Mouse (Mus musculus) limb, embryonic 13.5 days (tissue): ENCODE measurements at regions not wholly inside any gene's neighbourhood (a gene's known extent, or its start where the extent isn't known, plus 50 kb on each side); places are given as distances from the start of the nearest gene placed in this dataset.

Source experiments
- ATAC-seq: fragments of 200-750 bp; cut with Nextera tagmentation; 2 replicates; pipeline ENCODE4 v1.8.0; 2017; ENCODE audit warnings: low read depth, moderate number of reproducible peaks, moderate TSS enrichment; ENCODE audit not compliant: low FRiP score
- H3K27ac ChIP-seq: fragments of 300-500 bp; sonication (generic); 2 replicates; pipeline ENCODE4 v1.5.1; 2015; ENCODE audit warnings: inconsistent platforms, mild to moderate bottlenecking, moderate library complexity
- H3K27me3 ChIP-seq: fragments of 300-500 bp; sonication (generic); 2 replicates; pipeline ENCODE4 v1.6.1; 2015; ENCODE audit warnings: mild to moderate bottlenecking, inconsistent platforms
- H3K36me3 ChIP-seq: fragments of 300-500 bp; sonication (generic); 2 replicates; pipeline ENCODE4 v1.6.1; 2015; ENCODE audit warnings: inconsistent platforms, mild to moderate bottlenecking, moderate library complexity
- H3K4me1 ChIP-seq: fragments of 300-500 bp; sonication (generic); 2 replicates; pipeline ENCODE4 v1.6.1; 2015; ENCODE audit warnings: inconsistent platforms
- H3K4me2 ChIP-seq: fragments of 300-500 bp; sonication (generic); replicated peaks from 2 replicates; pipeline ENCODE4 v1.6.1; 2015; ENCODE audit warnings: inconsistent platforms, mild to moderate bottlenecking, moderate library complexity
- H3K4me3 ChIP-seq: fragments of 300-500 bp; sonication (generic); 2 replicates; pipeline ENCODE4 v1.5.1; 2015; ENCODE audit warnings: moderate library complexity, mild to moderate bottlenecking, inconsistent platforms
- H3K9ac ChIP-seq: fragments of 300-500 bp; sonication (generic); 2 replicates; pipeline ENCODE4 v1.6.1; 2015; ENCODE audit warnings: mild to moderate bottlenecking, inconsistent platforms
- H3K9me3 ChIP-seq: fragments of 300-500 bp; sonication (generic); 2 replicates; pipeline ENCODE4 v1.6.1; 2016; ENCODE audit warnings: inconsistent platforms
- WGBS: fragments of 180-500 bp; shearing (Covaris S2); methylation state at CpG from one replicate; pipeline ENCODE4 v1.1.7; 2015; 5-methylcytosine and 5-hydroxymethylcytosine counted together

DNA sequence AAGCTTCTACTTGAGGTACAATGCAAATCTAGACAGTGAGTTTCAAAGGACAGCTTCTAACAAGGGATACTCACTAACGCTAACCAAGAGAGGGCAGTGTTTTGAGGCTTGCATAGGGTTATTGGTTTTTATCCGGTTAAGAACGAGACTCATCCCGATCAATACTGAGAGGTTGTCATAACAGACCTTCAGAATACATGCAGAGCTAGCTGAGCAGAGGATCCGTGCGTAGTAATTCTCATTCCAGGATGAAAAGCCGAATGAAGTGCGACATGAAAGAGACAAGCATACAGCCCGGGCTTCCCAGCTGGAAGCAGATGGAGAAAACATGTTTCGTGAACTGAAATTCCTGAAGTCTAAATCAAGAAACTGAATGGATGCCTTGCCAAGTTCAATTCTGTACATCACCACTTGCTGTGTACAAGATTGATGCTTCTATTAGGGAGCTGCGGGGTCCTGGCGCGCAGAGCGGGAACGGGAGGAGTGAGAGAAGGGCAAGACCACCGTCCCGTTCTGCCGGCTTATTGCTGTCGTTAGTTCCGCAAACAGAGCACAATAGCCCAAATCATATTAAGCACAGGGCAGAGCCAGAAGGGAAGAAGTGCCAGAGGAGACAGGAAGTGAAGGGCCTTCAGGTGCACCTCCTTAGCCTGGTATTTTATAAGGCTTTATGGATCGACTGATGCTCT lies 65.4 kb upstream of the Tes start:
- Histone ChIP-seq H3K27ac (no peak overlapping the region; the same call in 1 of the 2 replicates), H3K9me3 (no peaks in the 10 kb centered on the region), H3K36me3 (no peaks in the 10 kb centered on the region), H3K27me3 (no peaks in the 10 kb centered on the region), H3K4me2 (peak overlapping the region; percentile 19; the same call in 1 of the 2 replicates), H3K9ac (no peak overlapping the region), H3K4me3 (no peak overlapping the region), H3K4me1 (peaks cover 10% of the 10 kb centered on the region)
- no peak; the same call in 1 of the 2 replicates for ATAC-seq
- WGBS = 61% methylated on average over 21 of the region's 21 CpGs

DNA sequence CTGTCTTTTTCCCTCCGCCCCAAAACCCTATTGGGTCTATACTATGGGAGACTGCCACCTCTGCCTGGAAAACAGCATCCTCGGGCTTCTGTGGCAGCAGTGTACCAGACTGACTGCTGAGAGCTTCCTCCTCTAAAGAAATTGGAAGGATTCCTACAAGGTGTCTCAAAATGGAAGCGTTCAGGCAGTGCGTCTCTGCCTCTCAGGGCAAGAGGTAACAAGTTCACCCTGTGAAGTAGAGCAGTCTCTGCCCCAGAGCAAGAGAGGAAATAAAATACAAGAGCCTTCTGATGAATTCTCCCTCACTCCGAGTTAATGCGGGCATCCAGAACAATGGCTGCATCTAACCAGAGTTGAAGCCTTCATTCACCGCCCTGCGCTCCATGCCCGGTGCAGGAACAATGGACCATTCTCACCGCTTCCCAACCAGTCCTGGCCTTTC lies 69.4 kb upstream of the Tes start:
- H3K4me2 ChIP-seq = no peak overlapping the region
- no peaks in the 10 kb centered on the region for H3K27me3 ChIP-seq
- no peaks in the 10 kb centered on the region for H3K9me3 ChIP-seq
- H3K27ac ChIP-seq = no peak overlapping the region
- H3K9ac ChIP-seq = no peak overlapping the region
- ATAC-seq = no peak
- no peaks in the 10 kb centered on the region for H3K36me3 ChIP-seq
- H3K4me3 ChIP-seq = no peak overlapping the region
- H3K4me1 ChIP-seq = peaks cover 6% of the 10 kb centered on the region; the same call in 1 of the 2 replicates
- 51% methylated on average over 10 of the region's 10 CpGs for WGBS

DNA sequence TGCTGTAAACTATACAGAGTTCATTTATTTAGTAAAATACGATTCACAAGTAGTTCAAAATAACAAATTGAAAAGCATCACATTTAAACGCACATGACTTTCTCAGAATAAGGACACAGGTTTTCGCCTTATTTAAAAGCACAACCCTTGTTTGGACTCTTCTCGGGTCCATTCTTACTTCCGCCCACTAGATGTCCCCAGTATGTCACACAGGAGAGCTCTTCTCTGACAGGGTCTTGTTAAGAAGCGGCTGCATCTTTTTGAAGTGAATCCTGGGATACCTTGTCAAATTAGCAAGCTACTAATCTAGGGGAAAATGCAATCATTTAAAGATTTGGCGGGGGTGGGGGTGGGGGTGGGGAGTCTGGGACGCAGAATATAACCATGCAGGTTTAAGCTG lies 70.2 kb upstream of the Tes start:
- H3K4me3 ChIP-seq = no peak overlapping the region
- H3K27me3 ChIP-seq = no peaks in the 10 kb centered on the region
- H3K4me1 ChIP-seq = peaks cover 2% of the 10 kb centered on the region; the same call in 1 of the 2 replicates
- H3K9me3 ChIP-seq = no peaks in the 10 kb centered on the region
- WGBS = 10% methylated on average over 8 of the region's 8 CpGs
- ATAC-seq = no peak
- no peak overlapping the region for H3K27ac ChIP-seq
- no peaks in the 10 kb centered on the region for H3K36me3 ChIP-seq
- no peak overlapping the region for H3K4me2 ChIP-seq
- H3K9ac ChIP-seq = no peak overlapping the region

DNA sequence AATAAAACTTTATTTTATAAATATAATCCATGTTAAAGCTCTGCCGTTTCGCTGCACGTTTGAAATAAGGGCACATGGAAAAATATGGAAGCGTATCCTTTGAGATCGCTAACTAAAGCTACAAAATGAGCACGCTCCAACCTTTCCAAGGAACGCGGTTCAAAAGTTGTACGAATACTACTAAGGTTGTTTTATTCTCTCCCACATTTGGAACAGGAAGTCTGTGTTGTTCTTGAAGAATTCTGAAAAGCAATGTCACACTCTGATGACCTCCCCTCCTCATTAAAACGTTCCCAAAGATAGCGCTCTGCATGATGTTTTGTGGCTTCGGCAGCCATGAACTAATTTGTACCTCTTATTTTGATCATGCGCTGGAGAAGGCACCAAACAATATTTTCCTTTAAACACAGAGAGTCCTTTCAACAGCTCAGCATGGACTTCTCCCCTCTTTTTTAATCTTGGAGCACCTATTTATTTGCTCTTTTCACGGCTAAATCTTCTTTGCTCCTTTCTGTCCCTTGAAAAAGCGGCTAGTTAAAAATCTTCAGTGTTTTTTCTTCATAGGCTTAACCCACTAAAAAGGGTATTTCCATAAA lies 72.9 kb upstream of the Tes start:
- 61% methylated on average over 15 of the region's 15 CpGs for WGBS
- no peak for ATAC-seq
- Histone ChIP-seq H3K27me3 (no peaks in the 10 kb centered on the region), H3K4me2 (peak overlapping the region; percentile 34; the same call in 1 of the 2 replicates), H3K4me1 (no peaks in the 10 kb centered on the region), H3K4me3 (no peak overlapping the region), H3K36me3 (no peaks in the 10 kb centered on the region), H3K27ac (no peak overlapping the region), H3K9me3 (no peaks in the 10 kb centered on the region), H3K9ac (no peak overlapping the region)

GRCm38 (mm10) chr6:16978206-16978505 lies 79.9 kb upstream of the Tfec start:
- Histone ChIP-seq H3K9ac (no peak overlapping the region), H3K27me3 (no peaks in the 10 kb centered on the region), H3K9me3 (no peaks in the 10 kb centered on the region), H3K36me3 (no peaks in the 10 kb centered on the region), H3K27ac (no peak overlapping the region), H3K4me3 (no peak overlapping the region), H3K4me1 (peaks cover 12% of the 10 kb centered on the region; the same call in 1 of the 2 replicates), H3K4me2 (no peak overlapping the region)
- 24% methylated on average over 3 of the region's 3 CpGs for WGBS
- no peak for ATAC-seq

DNA sequence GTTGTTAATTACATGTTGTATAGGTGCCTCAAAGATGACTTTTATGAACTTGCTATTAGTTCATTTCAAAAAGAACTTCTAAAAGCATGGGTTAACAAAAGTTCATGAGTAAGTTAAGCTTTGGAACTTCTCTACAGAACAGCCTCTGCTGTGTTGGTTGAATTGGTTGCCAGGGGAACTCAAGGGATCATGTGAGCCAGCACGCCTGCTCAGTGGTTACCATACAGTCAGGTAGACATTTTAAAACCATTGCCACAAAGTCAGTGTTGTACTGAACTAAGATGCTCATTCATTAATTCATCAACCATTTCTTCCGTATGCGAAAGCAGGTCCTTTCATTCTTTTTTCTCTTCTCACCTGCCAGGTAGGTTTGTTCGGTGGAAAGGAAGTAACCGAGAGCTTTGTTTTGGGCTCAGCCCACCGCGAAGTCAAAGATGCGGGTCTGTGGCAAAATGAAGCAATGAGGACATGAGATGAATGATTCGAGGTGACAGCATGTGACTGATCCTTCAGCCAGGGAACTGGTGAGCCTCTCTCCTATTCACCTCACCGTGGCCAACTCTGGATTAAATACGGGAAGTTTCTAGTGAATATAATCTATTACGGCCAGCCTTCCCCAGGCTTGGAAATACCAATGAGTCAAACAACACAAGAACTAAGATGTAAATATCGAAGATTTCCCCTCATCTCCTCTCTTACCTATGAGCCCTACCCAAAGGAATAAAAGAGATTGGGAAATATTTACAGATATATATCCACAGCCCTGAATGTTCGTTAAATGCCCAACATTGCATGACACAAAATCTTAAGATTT lies 79.4 kb upstream of the Tfec start:
- H3K36me3 ChIP-seq = no peaks in the 10 kb centered on the region
- no peak overlapping the region for H3K4me2 ChIP-seq
- peaks cover 12% of the 10 kb centered on the region; the same call in 1 of the 2 replicates for H3K4me1 ChIP-seq
- no peaks in the 10 kb centered on the region for H3K27me3 ChIP-seq
- no peak overlapping the region for H3K27ac ChIP-seq
- no peak overlapping the region for H3K9ac ChIP-seq
- ATAC-seq = no peak
- H3K4me3 ChIP-seq = no peak overlapping the region
- WGBS = 71% methylated on average over 14 of the region's 14 CpGs
- H3K9me3 ChIP-seq = no peaks in the 10 kb centered on the region

DNA sequence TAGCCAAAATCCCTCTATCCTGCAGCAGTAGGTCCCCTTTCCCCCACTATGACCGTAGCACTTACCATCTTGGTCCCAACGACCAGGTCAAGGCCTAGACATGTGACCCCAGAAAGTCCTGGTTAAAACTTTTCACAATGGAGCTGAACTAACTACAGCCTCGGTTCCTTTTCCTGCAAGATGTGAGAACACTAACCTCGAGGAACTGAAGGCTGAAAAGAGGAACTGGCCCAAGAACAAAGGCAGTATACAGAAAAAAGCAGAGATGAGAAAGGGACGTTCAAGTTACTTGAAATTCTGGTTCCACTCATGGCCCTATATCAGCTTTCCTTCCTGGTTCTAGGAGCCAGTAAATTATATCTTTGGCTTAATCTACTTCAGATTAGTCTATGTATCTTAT lies 67.4 kb upstream of the Tfec start:
- no peak overlapping the region for H3K27ac ChIP-seq
- 73% methylated on average over 5 of the region's 5 CpGs for WGBS
- no peaks in the 10 kb centered on the region for H3K9me3 ChIP-seq
- H3K4me3 ChIP-seq = no peak overlapping the region
- H3K4me2 ChIP-seq = no peak overlapping the region
- no peaks in the 10 kb centered on the region for H3K4me1 ChIP-seq
- no peak overlapping the region for H3K9ac ChIP-seq
- ATAC-seq = no peak
- H3K27me3 ChIP-seq = no peaks in the 10 kb centered on the region
- no peaks in the 10 kb centered on the region for H3K36me3 ChIP-seq

GRCm38 (mm10) chr6:16964362-16964761 lies 66.1 kb upstream of the Tfec start:
- H3K36me3 ChIP-seq = no peaks in the 10 kb centered on the region
- no peaks in the 10 kb centered on the region for H3K9me3 ChIP-seq
- ATAC-seq = no peak
- no peak overlapping the region for H3K4me2 ChIP-seq
- no peaks in the 10 kb centered on the region for H3K4me1 ChIP-seq
- no peak overlapping the region for H3K9ac ChIP-seq
- 75% methylated on average over 2 of the region's 2 CpGs for WGBS
- no peaks in the 10 kb centered on the region for H3K27me3 ChIP-seq
- no peak overlapping the region for H3K4me3 ChIP-seq
- H3K27ac ChIP-seq = no peak overlapping the region

DNA sequence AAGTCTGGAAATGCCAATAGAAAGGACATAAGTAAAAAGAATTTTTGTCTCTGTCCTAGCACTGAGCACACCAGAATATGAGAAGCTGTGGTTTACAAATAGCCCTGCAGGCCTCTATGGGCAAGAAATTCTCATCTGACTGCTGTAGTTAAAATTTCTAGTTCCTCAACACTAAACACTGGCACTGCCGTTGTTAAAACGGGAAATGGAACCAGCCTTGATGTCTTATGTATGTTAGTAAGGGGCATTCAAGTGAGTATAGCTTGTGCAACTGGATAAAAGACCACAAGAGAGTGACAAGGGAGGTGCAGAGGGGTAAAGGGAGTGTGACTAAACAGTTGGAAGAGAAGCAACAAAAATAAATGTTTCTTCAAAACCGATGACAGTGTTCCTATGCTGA lies 65.7 kb upstream of the Tfec start:
- H3K9me3 ChIP-seq = no peaks in the 10 kb centered on the region
- no peaks in the 10 kb centered on the region for H3K36me3 ChIP-seq
- H3K4me1 ChIP-seq = no peaks in the 10 kb centered on the region
- H3K27ac ChIP-seq = no peak overlapping the region
- no peak overlapping the region for H3K4me2 ChIP-seq
- H3K27me3 ChIP-seq = no peaks in the 10 kb centered on the region
- ATAC-seq = no peak
- no peak overlapping the region for H3K4me3 ChIP-seq
- no peak overlapping the region for H3K9ac ChIP-seq
- 74% methylated on average over 3 of the region's 3 CpGs for WGBS

DNA sequence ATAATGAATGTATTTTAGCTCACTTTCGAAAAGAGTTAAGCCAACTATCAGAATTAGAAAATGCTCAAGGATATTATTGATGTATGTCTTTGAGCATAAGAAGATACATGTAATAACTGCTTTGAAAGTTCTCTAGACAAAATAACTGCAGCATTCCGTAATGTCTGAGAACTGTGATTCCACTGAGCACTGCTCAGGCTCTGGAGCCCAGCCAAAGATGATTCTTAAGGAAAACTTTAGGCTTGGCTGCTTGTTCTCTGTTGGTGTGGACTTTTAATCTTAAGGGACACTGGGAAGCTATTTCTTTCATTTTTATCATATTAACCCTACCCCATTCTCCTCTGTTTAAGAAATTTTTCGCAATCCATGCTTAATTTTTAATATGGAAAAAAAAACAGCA lies 59.9 kb upstream of the Tfec start:
- no peaks in the 10 kb centered on the region for H3K9me3 ChIP-seq
- 76% methylated on average over 3 of the region's 3 CpGs for WGBS
- ATAC-seq = no peak

DNA sequence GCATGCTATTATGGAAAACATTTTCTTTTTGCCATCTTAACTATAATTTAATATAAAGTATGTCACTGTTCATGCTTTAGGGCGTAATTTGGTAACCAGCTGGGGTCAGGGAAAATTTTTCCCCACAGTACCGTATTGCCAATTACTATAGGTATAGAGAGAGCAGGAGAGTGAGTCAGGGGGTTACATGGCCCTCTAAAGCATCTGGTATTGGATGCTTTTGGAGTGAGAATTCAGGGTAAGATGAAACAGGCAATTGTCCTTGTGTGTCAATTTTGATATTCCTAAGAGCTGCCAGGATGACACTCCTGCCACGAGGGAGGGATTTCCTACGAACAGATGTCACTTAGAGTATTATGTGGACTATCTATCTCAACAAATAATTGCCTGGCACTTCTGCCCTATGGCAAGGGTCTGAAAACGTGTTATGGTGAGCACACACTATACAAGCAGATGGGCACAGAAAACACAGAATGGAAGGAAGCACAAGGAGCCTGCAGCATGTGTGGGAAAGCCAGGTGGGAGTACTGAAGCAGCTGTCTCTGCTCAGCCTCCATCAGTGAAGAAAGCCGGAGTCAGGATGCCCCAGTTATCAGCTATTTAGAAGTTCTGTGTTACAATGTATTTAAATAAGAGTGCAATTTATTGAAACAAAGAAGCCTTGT lies 58.7 kb upstream of the Tfec start:
- Histone ChIP-seq H3K9me3 (no peaks in the 10 kb centered on the region), H3K36me3 (no peaks in the 10 kb centered on the region), H3K27ac (no peak overlapping the region), H3K4me1 (0 out of 2 replicates have a peak, but pooled peaks cover 5% of the 10 kb centered on the region), H3K4me3 (no peak overlapping the region), H3K9ac (no peak overlapping the region), H3K27me3 (no peaks in the 10 kb centered on the region), H3K4me2 (no peak overlapping the region)
- no peak for ATAC-seq
- WGBS = 76% methylated on average over 6 of the region's 6 CpGs

More for the DNA sequence above, 59.9 kb upstream of the Tfec start:
- no peak overlapping the region for H3K4me2 ChIP-seq
- no peak overlapping the region for H3K4me3 ChIP-seq
- no peaks in the 10 kb centered on the region for H3K36me3 ChIP-seq
- H3K9ac ChIP-seq = no peak overlapping the region
- no peaks in the 10 kb centered on the region for H3K27me3 ChIP-seq
- 0 out of 2 replicates have a peak, but pooled peaks cover 5% of the 10 kb centered on the region for H3K4me1 ChIP-seq
- H3K27ac ChIP-seq = no peak overlapping the region
